Mouse (Mus musculus): ENCODE results near the gene Sh3glb1.

GRCm38 (mm10) chr3:144708612-144709011 is 11.5 kb downstream of the Sh3glb1 start:
- TF ChIP-seq POLR2A (IDR thresholded peaks at IDR 0.05; ENCODE audit: control insufficient read depth, low read depth, low read length) (no peak), CTCF (IDR thresholded peaks at IDR 0.05; ENCODE audit: control insufficient read depth, insufficient read depth, insufficient replicate concordance, low read depth, low read length) (no peak)
